Mouse (Mus musculus) spleen, adult 12 weeks (tissue): ENCODE results near the gene March5.
"Not testable (repeated sequence)": the region's sequence is repeated elsewhere in the genome, so short reads cannot be mapped to it uniquely, and the experiment has no call there.

Source experiments
- DNase-seq: peaks from one replicate; pipeline ENCODE4 v3.0.0; 2022; ENCODE audit warnings: low spot score

The March5 gene

GRCm38 (mm10) chr19:37207303-37208175 lies at the start of gene March5:
Gene March5, plus strand, starts transcription at chr19:37207543.
- DNase-seq, result peak; percentile 78

DNA sequence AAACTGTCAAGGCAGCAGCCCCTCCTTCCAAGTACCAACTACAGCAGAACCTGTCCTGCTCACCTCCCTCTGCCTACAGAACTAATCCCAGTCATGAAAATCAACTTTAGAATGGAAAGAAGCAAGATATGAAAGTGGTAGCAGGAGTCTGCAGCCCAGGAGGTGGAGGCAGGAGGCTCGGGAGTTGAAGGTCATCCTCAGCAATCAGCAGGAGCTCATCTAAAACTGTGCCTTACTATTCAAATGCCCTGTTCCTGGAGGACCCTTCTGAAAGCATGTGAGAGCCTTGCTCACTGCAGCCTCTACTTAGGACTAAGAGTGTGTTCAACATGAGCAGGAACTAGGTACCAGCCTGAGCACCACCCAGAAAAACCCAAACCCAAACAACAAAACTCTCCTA lies 35.2 kb upstream of the March5 start:
- DNase-seq, result no peak

GRCm38 (mm10) chr19:37172566-37173130 lies 34.7 kb upstream of the March5 start:
- DNase-seq, result no peak

DNA sequence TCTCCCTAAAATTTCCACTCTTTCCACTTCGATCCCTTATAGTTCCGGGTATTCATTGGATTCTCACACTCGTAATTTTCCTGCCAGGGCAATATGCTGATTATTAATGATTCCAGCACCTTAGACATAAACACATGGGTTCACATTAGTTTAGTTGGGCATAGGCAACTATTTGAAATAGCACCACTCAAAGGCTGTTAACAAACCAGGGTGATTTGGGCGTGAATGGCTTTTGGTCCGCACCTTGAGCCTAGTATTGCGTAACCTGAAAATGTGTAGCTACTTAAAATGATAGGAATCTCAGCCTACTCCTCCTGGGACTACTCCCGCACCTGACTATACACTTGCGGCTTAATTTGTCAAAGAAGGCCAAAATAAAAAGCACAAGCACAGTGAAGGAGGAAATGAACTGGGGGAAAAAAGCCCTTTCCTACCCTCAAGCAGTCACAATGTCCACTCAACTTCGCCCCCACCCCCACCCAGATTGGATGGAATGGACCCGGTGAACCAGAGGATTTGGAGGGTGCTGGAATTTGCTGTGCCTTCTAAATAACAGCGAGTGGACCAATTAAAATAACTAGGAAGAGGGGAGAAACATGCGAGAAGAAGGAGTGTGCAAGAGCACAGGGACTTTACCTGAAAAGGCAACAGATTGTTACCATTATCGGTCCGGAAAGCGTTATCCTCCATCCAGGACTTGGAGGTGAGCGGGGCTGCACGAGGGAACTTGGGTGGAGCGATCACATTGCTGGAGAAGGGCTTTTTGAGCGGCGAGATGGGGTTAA lies 33.8 kb upstream of the March5 start:
- DNase-seq, result no peak

DNA sequence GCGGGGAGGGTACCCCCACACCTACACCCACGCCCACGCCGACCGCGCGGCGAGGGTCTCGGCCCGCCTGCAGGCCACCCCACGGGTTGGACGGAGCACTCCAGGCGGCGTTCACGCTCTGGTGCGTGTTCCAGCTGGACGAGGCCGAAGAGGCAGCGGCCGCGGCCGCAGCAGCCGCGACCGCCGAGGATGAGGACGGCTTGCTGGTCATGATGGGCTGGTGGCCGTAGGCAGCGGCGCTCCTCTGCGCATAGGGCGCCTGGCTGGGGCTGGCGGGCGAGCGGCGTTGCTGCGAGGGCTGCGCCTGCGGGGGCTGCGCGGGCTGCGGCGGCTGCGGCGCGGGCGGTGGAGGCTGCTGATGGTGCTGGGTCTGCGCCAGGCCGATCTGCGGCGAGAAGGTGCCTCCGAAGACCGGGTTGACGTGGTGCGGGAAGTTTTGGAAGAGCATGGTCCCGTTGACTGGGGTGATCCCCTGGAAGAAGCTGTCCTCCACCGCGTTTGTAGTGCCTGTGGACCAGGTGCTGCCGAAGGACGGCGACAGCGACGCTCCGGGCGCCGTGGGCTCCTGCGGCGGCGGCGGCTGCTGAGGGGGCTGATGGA lies 33.1 kb upstream of the March5 start:
- peak; percentile 20 for DNase-seq

DNA sequence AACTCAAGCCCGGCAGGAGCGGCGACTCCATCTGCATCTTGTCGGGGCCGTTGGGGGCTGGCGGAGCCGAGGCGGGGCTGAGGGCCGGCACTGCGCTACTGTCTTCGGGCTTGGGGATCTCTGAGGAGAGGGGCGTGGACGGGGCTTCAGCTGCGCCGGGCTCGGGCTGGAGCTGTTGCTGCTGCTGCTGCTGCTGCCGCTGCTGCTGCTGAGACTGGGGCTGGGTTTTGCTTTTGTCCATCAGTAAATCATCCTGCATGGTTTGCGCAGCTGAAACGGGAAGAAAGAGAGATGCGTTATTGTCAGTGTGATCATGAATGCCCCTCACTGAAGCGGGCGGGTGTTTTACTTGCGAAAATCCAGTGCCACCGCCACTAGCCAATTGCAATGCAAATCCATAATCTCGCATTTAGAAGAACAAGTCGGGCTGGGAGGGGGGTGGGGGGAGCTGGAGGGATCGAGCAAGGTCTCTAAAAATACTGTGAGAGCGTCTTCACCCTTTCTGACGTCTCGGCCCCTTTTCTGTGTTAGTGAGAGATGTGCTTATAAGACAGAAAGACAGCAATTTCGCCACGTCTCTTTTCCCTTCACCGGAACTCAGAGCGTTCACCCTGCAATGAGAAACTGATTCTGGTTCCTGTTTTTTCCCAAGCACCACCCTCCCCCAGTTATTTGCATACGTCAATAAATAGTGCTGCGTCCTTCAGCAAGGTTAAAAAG lies 32.5 kb upstream of the March5 start:
- DNase-seq, result peak; percentile 27

- peak; percentile 23 for DNase-seq
Measured at GRCm38 (mm10) chr19:37175436-37175805, 31.9 kb upstream of the March5 start.

GRCm38 (mm10) chr19:37175919-37176318 lies 31.4 kb upstream of the March5 start:
- no peak for DNase-seq

GRCm38 (mm10) chr19:37176879-37177462 lies 30.4 kb upstream of the March5 start:
- no peak for DNase-seq

DNA sequence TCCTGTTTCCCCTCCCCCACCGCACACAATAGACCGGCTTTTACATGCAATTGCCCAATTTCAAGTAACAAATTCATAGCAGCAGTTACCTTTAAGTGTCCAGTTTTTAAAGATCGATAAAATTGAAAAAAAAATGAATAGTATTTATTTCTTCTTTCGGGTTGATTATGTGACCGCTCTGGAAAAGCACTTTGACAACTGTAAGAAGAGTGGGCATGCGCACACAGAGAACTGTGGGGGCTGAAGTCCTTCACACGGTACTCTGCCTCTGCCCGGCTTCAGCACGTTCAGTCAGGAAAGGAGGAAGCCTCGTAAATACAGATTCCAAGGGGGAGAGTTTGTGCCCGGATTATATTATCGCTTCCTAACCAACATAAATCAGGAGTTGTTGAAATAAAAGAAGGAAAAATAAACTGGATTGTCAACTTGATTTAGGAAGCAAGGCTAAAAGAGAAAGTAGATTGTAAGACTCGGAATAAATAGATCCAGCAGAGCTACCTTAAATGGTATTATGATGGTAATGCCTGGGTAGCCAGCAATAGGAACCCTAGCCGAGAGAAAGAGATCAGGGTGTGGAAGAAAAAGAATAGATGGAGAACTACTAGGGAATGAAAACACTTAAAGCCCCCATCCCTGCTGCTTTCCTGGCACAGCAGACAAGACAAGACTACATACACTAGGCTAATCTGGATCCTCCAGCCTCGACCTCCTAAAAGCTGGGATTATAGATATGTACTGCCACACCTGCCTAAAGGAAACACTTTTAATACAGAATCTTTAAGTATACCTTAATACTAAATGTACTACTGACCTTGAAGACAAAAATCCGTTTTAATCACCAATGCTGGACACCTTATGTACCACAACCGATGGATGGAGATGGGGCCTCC lies 29.3 kb upstream of the March5 start:
- DNase-seq, result peak; percentile 63

DNA sequence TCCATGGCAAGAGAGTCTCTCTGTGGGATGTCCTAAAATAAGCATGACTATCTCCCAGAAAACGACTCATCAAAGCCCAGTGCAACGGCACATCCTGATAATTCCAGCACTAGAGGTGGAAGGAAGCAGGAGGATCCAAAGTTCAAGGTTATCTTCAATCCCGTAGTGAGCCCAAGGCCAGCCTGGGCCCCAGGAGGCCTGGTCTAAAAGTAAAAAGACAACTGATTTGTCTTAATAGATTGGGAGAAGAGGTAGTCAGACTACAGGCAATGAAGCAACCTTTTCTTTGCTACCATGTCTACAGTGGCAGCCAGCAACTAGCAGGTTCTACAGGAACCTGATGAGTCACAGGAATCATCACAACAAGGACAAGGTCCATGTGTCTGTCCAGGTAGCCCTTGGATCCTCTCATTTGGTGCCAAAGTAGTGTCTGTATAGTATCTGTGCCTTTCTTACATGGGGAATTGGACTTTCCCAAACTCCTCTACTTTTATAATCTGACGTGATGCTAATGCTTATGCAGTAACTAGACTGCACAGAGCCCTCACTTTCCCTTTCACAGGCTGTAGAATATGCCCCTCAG lies 18.9 kb upstream of the March5 start:
- no peak for DNase-seq

GRCm38 (mm10) chr19:37192475-37193058 lies 14.8 kb upstream of the March5 start:
- DNase-seq, result no peak

DNA sequence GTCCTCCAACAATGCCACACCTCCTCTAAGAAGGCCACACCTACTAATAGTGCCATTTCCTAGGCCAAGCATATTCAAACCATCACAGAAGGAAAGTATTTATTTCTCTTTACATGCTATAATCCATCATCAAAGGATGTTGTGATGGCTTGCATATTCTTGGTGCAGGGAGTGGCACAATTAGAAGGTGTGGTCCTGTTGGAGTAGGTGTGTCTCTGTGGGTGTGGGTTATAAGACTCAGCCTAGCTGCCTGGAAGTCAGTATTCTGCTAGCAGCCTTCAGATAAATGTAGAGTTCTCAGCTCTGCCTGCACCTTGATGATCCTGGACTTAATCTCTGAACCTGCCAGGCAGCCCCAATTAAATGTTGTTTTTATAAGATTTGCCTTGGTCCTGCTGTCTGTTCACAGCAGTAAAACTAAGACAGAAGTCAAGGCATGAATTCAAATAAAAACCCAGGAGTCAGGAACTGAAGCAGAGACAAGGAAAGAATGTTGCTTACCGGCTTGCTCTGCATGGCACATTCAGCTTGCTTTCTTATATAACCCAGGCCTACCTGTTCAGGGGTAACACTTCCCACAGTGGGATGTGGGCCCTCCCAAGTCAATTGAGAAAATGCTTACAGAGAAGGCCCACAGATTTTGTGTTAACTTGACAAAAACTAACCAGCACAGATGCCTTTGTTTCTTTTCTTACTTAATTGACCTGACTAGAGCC lies 9.0 kb upstream of the March5 start:
- DNase-seq, result no peak

DNA sequence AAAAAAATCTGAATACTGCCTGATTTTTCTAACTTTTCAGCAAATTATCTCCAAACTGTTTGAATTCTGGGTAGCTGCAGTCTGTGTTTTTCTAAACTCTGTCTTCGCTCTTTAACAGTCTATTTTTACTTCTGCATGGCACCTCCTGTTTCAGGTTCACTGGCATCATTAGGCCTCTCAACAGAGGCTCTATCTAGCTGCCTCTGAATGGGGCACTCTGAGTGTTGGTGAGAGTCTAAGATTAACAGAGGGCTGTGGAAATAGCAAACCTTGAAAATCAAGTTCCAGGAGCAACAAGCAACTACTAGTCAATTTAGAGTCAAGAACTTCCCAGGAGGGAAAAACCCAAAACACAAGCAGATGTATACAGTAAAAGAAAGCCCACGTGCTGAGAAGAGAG lies 7.5 kb upstream of the March5 start:
- no peak for DNase-seq

DNA sequence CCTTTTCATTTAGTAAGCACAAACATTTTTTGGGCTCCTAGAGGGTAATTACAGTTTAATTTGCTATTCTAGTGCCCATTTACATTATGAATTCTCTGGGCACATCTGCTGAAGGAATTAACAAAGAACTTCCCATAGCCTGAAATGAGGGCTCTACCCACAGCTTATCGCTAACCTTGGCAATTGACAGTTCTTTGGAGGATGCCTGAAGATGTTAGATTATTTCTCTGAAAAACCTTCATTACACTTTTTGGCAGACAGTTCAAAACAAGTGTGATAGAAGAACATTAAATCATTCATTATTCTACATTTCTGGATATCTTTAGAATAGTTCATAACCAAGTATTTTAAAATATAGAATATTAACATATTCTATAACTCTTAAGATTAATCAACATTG lies 4.0 kb upstream of the March5 start:
- DNase-seq, result no peak

GRCm38 (mm10) chr19:37205155-37205554 lies 2.2 kb upstream of the March5 start:
- not testable (repeated sequence) for DNase-seq

DNA sequence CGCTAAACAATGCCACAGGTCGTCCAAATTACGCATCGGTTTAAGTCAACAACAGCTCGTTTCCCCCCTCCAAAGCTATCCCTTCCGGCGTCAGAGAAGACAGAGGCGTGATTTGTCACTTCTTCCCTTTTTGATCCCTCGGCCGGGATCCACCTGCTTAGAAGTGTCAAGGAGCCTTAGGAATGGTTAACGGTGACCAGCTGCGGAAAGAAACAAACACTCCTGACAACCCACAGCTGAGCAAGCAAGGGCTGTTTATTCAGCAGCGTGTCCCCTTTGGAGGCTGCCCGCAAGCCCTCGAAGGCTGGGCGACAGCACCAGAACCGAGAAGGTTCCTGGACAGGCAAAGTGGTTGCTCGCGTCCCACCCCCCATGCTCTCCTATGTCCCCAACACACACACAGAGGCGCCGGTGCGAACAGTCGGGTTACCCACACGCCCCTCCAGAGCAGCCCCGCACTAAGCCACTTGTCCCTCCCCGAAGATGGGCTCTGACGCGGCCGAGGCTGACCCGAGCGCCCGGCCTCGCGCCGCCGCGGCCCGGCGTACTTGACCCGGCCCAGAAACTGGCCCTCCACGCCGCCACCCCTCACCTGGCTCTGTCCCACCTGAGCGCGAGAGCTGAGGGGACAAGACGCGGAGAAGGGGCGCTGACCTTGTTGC lies 571 bp upstream of the March5 start:
- DNase-seq, result peak; percentile 61

- DNase-seq, result peak; percentile 42
Measured at GRCm38 (mm10) chr19:37208176-37208755, 923 bp downstream of the March5 start, which contains the start of gene Cpeb3. Gene Cpeb3, minus strand, starts transcription at chr19:37208601.
